ENCODE assay signal across 8 mouse cellular contexts in genomic region chr7:25283637-25284036, GRCm38 (mm10). TPM values are rescaled to one million over a fixed set of nuclear protein-coding genes. Genes with fewer than 3 reads are reported as not detected.
DNase-seq lines count a peak whose midpoint lies in the region; ATAC-seq and TF ChIP-seq lines count a peak whose summit lies in the region.

No protein-coding gene starts in this region.

- dilution Hi-C loops in CH12.LX (cut with MboI; ENCODE audit: extremely low pct_ligation_motif_present, extremely low pct_unique_long_range_greater_than_20kb, low sequenced_read_pairs): no loop called here

- in situ Hi-C loops in CH12.LX (cut with MboI; ENCODE audit: low pct_ligation_motif_present, low pct_unique_long_range_greater_than_20kb, low sequenced_read_pairs): no loop called here

- no peak for TF ChIP-seq EP300 in CH12.LX (IDR thresholded peaks at IDR 0.05; ENCODE audit: low read length)

- WGBS in embryonic facial prominence, embryonic 15.5 days: 4% methylated on average over 5 of the region's 5 CpGs
- WGBS in intestine, embryonic 16.5 days: 5% methylated on average over 5 of the region's 5 CpGs

- H3K9me3 ChIP-seq in CH12.LX (replicated peaks; ENCODE audit: low read length): no peaks in the 10 kb centered on the region
- H3K9me3 ChIP-seq in embryonic facial prominence, embryonic 15.5 days (replicated peaks): no peaks in the 10 kb centered on the region
- no peaks in the 10 kb centered on the region for H3K9me3 ChIP-seq in intestine, embryonic 16.5 days (ENCODE audit: control insufficient read depth, low read length)

- H3K4me3 ChIP-seq in CH12.LX (replicated peaks in 1 of 3; ENCODE audit: low read depth in 2 of 3, low read length in 2 of 3, poor library complexity in 1 of 3): peak overlapping the region in 2 of 3 experiments; percentile 70 to 73
- peak overlapping the region; percentile 86 for H3K4me3 ChIP-seq in embryonic facial prominence, embryonic 15.5 days (replicated peaks)
- peak overlapping the region; percentile 83 for H3K4me3 ChIP-seq in intestine, embryonic 16.5 days (ENCODE audit: low read length)

- H3K27ac ChIP-seq in CH12.LX (ENCODE audit: insufficient read depth, low read depth): no peak overlapping the region
- H3K27ac ChIP-seq in embryonic facial prominence, embryonic 15.5 days (replicated peaks): peak overlapping the region; percentile 100
- H3K27ac ChIP-seq in intestine, embryonic 16.5 days (ENCODE audit: low read length): peak overlapping the region; percentile 97

- no peak for TF ChIP-seq RAD21 in CH12.LX (IDR thresholded peaks at IDR 0.05; ENCODE audit: low read depth, low read length)

- peak overlapping the region; percentile 88; the same call in 1 of the 2 replicates for H3K9ac ChIP-seq in CH12.LX (ENCODE audit: insufficient read depth, low read depth)
- peak overlapping the region; percentile 69 for H3K9ac ChIP-seq in embryonic facial prominence, embryonic 15.5 days
- H3K9ac ChIP-seq in intestine, embryonic 16.5 days (ENCODE audit: low read depth, low read length): peak overlapping the region; percentile 81

- H3K27me3 ChIP-seq in CH12.LX (replicated peaks): no peaks in the 10 kb centered on the region
- no peaks in the 10 kb centered on the region for H3K27me3 ChIP-seq in embryonic facial prominence, embryonic 15.5 days
- no peaks in the 10 kb centered on the region for H3K27me3 ChIP-seq in intestine, embryonic 16.5 days (replicated peaks; ENCODE audit: control insufficient read depth, insufficient read depth, low read length)

- TF ChIP-seq CTCF in CH12.LX (conservative IDR thresholded peaks at IDR 0.05 in 1 of 2, IDR thresholded peaks at IDR 0.05 in 1 of 2; ENCODE audit: low read depth in 2 of 2, low read length in 2 of 2): no peak

- H3K4me1 ChIP-seq in CH12.LX (ENCODE audit: control insufficient read depth in 1 of 2, insufficient read depth in 2 of 2): peaks cover 25 to 50% of the 10 kb centered on the region in 2 experiments
- peaks cover 44% of the 10 kb centered on the region for H3K4me1 ChIP-seq in embryonic facial prominence, embryonic 15.5 days
- peaks cover 43% of the 10 kb centered on the region for H3K4me1 ChIP-seq in intestine, embryonic 16.5 days (ENCODE audit: control insufficient read depth, insufficient read depth, low read length)

- intact Hi-C loops in heart, postnatal 14 days (cut with DNase I): loop anchor here (2.0 to 5.0 kb wide), 2 partner anchors 33 to 104 kb away; partner anchors contain the start of gene Megf8

- peaks cover 40 to 44% of the 10 kb centered on the region in 2 experiments for H3K36me3 ChIP-seq in CH12.LX (replicated peaks in 1 of 2; ENCODE audit: control insufficient read depth in 1 of 2, insufficient read depth in 1 of 2, low read length in 1 of 2)
- H3K36me3 ChIP-seq in embryonic facial prominence, embryonic 15.5 days: peaks cover 39% of the 10 kb centered on the region
- H3K36me3 ChIP-seq in intestine, embryonic 16.5 days (ENCODE audit: control insufficient read depth, insufficient read depth, low read length): peaks cover 33% of the 10 kb centered on the region

- peak overlapping the region; percentile 69; the same call in 1 of the 2 replicates for H3K4me2 ChIP-seq in CH12.LX (ENCODE audit: insufficient read depth, low read depth, poor library complexity, severe bottlenecking)
- peak overlapping the region; percentile 80 for H3K4me2 ChIP-seq in embryonic facial prominence, embryonic 15.5 days (replicated peaks)
- peak overlapping the region; percentile 82 for H3K4me2 ChIP-seq in intestine, embryonic 16.5 days (ENCODE audit: low read depth, low read length)

- no peak for ATAC-seq in embryonic facial prominence, embryonic 15.5 days (ENCODE audit: insufficient number of reproducible peaks, low FRiP score, low TSS enrichment, low read depth)
- no peak for ATAC-seq in intestine, embryonic 16.5 days
- ATAC-seq in monocyte, adult 5-6 weeks (replicated peaks; ENCODE audit: insufficient number of reproducible peaks, low FRiP score, low TSS enrichment, poor library complexity, severe bottlenecking): 0 out of 2 replicates have a peak, but pooled peaks have one; percentile 6

- no peak for TF ChIP-seq POLR2A in CH12.LX (IDR thresholded peaks at IDR 0.05; ENCODE audit: low read depth, low read length)

- DNase-seq in heart, adult 11 months: peak; percentile 97
- DNase-seq in heart, postnatal 14 days: no peak
- no peak for DNase-seq in CH12.LX (ENCODE audit: extremely low read depth)
- DNase-seq in right cerebral cortex, adult 18-20 months: no peak
- no peak for DNase-seq in left cerebral cortex, adult 8-10 months (ENCODE audit: low spot score in 2 of 2)

- peaks cover 9% of the 10 kb centered on the region for H3K79me2 ChIP-seq in CH12.LX (replicated peaks; ENCODE audit: control insufficient read depth, extremely low read depth, insufficient read depth, poor library complexity, severe bottlenecking)

TF ChIP-seq in CH12.LX, 34 proteins besides CTCF, POLR2A, EP300 and RAD21:
- TF ChIP-seq IRF4 (IDR thresholded peaks at IDR 0.05; ENCODE audit: low read depth, low read length) (peak; percentile 26; the same call in 1 of the 2 replicates), ELF1 (IDR thresholded peaks at IDR 0.05; ENCODE audit: low read depth, low read length) (no peak)

RNA-seq across cellular contexts. Expression of gene Pafah1b3, which starts 14.1 kb away (rescaled TPM):
- 1 to 10 TPM; 5.1 to 5.6 TPM for total RNA-seq in heart, postnatal 14 days (2021)
- total RNA-seq in CH12.LX (2012; rRNA removed): 22.7 and 50.2 TPM in 2 replicates
- 9.7 and 17.6 TPM in 2 replicates for total RNA-seq in CH12.LX (2014; rRNA removed)
- 5.9 TPM in 2 replicates for polyA plus RNA-seq in CH12.LX (2012; ENCODE audit: insufficient read length, low read depth)
- polyA plus RNA-seq in embryonic facial prominence, embryonic 15.5 days (2015; fragmentation: Nextera tagmentation; extraction: Ambion mirVana): 213 and 216 TPM in 2 replicates
- 175 and 180 TPM in 2 replicates for polyA plus RNA-seq in intestine, embryonic 16.5 days (2015; fragmentation: Nextera tagmentation; extraction: Ambion mirVana)
- 8.0 to 20.6 TPM (median 20.3 TPM) in 3 replicates for total RNA-seq in monocyte, adult 5-6 weeks (2017)
- 10 to 100 TPM; 29.5 to 38.7 (median 32.2) TPM for total RNA-seq in left cerebral cortex, adult 8-10 months (2022)

RNA-seq across cellular contexts. Expression of gene Cic, which starts 16.1 kb away (rescaled TPM):
- total RNA-seq in heart, postnatal 14 days (2021): 10 to 100 TPM; 71.2 to 78.7 TPM
- total RNA-seq in CH12.LX (2012; rRNA removed): 17.5 and 21.7 TPM in 2 replicates
- total RNA-seq in CH12.LX (2014; rRNA removed): 2.2 and 2.5 TPM in 2 replicates
- polyA plus RNA-seq in CH12.LX (2012; ENCODE audit: insufficient read length, low read depth): 31.2 and 34.5 TPM in 2 replicates
- polyA plus RNA-seq in embryonic facial prominence, embryonic 15.5 days (2015; fragmentation: Nextera tagmentation; extraction: Ambion mirVana): 46.3 and 50.6 TPM in 2 replicates
- polyA plus RNA-seq in intestine, embryonic 16.5 days (2015; fragmentation: Nextera tagmentation; extraction: Ambion mirVana): 17.3 and 19.9 TPM in 2 replicates
- total RNA-seq in monocyte, adult 5-6 weeks (2017): 55.5 to 68.5 TPM (median 65.9 TPM) in 3 replicates
- total RNA-seq in left cerebral cortex, adult 8-10 months (2022): 100 to 1,000 TPM; 196 to 238 (median 227) TPM

RNA-seq across cellular contexts. Expression of gene Prr19, which starts 17.6 kb away (rescaled TPM):
- not detected for total RNA-seq in heart, postnatal 14 days (2021)
- total RNA-seq in CH12.LX (2012; rRNA removed) (not detected in 2 replicates), CH12.LX (2014; rRNA removed) (not detected in 2 replicates)
- polyA plus RNA-seq in CH12.LX (2012; ENCODE audit: insufficient read length, low read depth): not detected in 2 replicates
- polyA plus RNA-seq in embryonic facial prominence, embryonic 15.5 days (2015; fragmentation: Nextera tagmentation; extraction: Ambion mirVana): 0.49 and 0.65 TPM in 2 replicates
- polyA plus RNA-seq in intestine, embryonic 16.5 days (2015; fragmentation: Nextera tagmentation; extraction: Ambion mirVana): 0.56 and 0.93 TPM in 2 replicates
- total RNA-seq in monocyte, adult 5-6 weeks (2017): not detected in 3 replicates
- not detected for total RNA-seq in left cerebral cortex, adult 8-10 months (2022)

RNA-seq across cellular contexts. Expression of gene Tmem145, which starts 22.3 kb away (rescaled TPM):
- not detected for total RNA-seq in heart, postnatal 14 days (2021)
- not detected in 2 replicates for total RNA-seq in CH12.LX (2012; rRNA removed)
- not detected in 2 replicates for total RNA-seq in CH12.LX (2014; rRNA removed)
- 0.10 TPM in 1 of 2 replicates, not detected in the other for polyA plus RNA-seq in CH12.LX (2012; ENCODE audit: insufficient read length, low read depth)
- polyA plus RNA-seq in embryonic facial prominence, embryonic 15.5 days (2015; fragmentation: Nextera tagmentation; extraction: Ambion mirVana): 1.2 and 1.8 TPM in 2 replicates
- 0.61 and 1.1 TPM in 2 replicates for polyA plus RNA-seq in intestine, embryonic 16.5 days (2015; fragmentation: Nextera tagmentation; extraction: Ambion mirVana)
- not detected in 3 replicates for total RNA-seq in monocyte, adult 5-6 weeks (2017)
- 10 to 100 TPM; 40.7 to 46.5 (median 42.0) TPM for total RNA-seq in left cerebral cortex, adult 8-10 months (2022)

RNA-seq across cellular contexts. Expression of gene Erf, which starts 33.1 kb away (rescaled TPM):
- total RNA-seq in heart, postnatal 14 days (2021): 10 to 100 TPM; 32.8 to 33.2 TPM
- total RNA-seq in CH12.LX (2012; rRNA removed) (13.0 and 13.2 TPM in 2 replicates), CH12.LX (2014; rRNA removed) (6.1 and 7.1 TPM in 2 replicates)
- 15.2 and 15.4 TPM in 2 replicates for polyA plus RNA-seq in CH12.LX (2012; ENCODE audit: insufficient read length, low read depth)
- polyA plus RNA-seq in embryonic facial prominence, embryonic 15.5 days (2015; fragmentation: Nextera tagmentation; extraction: Ambion mirVana): 21.0 and 22.1 TPM in 2 replicates
- 6.6 and 7.9 TPM in 2 replicates for polyA plus RNA-seq in intestine, embryonic 16.5 days (2015; fragmentation: Nextera tagmentation; extraction: Ambion mirVana)
- 3.7 to 8.1 TPM (median 7.3 TPM) in 3 replicates for total RNA-seq in monocyte, adult 5-6 weeks (2017)
- 10 to 100 TPM; 61.3 to 75.7 (median 69.9) TPM for total RNA-seq in left cerebral cortex, adult 8-10 months (2022)
